Mouse (Mus musculus) heart, postnatal 14 days (tissue): ENCODE results near the gene Abcg3. TPM values are rescaled to one million over a fixed set of nuclear protein-coding genes. Genes with fewer than 3 reads are reported as not detected.
"Not testable (repeated sequence)": the region's sequence is repeated elsewhere in the genome, so short reads cannot be mapped to it uniquely, and the experiment has no call there.

Experiments
- DNase-seq, 2 experiments: peaks; one replicate each; pipeline ENCODE4 v3.0.0; 2021 to 2022
- intact Hi-C: fragments of 180-260 bp; cut with DNase I; formaldehyde crosslinking; loops from one replicate; pipeline ENCODE4 v1.15.1; 2025
- long read RNA-seq, 2 experiments: library from polyadenylated mRNA; stranded (forward); transcript quantifications; one replicate each; pipeline ENCODE4 v2.0.0; 2021
- total RNA-seq, 2 experiments: library from RNA; stranded (reverse); gene quantifications; 2 replicates each; pipeline ENCODE4 v1.2.3; 2021

The Abcg3 gene
- under 1 TPM; 0.33 to 0.88 TPM for total RNA-seq
- long read RNA-seq, experiment 1, partial matches to known transcripts, result 0 of 1 reads
- long read RNA-seq, experiment 1, other reads (novel, unspliced or antisense), result 0 of 1 reads
- long read RNA-seq, experiment 2, partial matches to known transcripts, result 0 of 1 reads
- long read RNA-seq, experiment 2, other reads (novel, unspliced or antisense), result 0 of 1 reads

GRCm38 (mm10) chr5:104982535-104982934 is at the start of gene Abcg3:
TSS of gene Abcg3 (minus strand) at chr5:104982718.
- intact Hi-C loops, result no loop called here
- no peak for DNase-seq

DNA sequence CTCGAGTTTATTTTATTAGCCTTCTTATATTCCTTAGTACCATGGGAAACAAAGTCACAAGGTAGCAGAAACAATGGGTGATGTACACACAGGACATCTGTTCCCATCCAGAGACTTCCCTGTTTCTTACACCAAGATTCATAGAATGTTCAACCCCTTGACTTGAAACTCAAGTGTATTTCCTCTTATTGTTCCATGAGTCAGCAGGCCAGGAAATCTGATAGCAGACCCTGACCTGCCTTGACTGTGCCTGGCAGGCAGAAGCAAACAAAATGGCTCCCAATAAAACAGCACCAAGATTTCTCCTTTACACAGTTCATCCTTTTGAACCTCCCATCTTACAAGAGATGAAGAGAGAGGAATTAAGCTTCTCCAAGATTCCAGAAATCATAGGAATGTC is 30.0 kb upstream of the Abcg3 start:
- intact Hi-C loops, result no loop called here
- DNase-seq, result no peak

DNA sequence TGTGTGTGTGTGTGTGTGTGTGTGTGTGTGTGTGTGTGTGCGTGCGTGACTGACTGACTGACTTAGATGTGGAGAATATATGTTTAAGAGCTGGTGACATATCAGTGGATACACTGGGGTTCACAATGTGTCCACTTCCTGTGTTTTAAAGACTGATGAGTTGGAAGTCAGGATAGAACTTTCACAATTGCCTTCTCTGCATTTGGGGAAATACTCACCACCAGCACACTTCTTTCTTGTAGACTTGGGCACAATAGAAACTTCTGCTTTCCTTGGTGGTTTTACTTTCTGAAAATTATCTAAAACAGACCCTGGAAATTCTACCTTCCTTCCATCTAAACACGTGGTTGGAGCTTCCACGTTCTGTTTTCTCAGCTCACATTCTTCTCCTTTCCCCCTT is 29.1 kb upstream of the Abcg3 start:
- intact Hi-C loops, result no loop called here
- no peak for DNase-seq

DNA sequence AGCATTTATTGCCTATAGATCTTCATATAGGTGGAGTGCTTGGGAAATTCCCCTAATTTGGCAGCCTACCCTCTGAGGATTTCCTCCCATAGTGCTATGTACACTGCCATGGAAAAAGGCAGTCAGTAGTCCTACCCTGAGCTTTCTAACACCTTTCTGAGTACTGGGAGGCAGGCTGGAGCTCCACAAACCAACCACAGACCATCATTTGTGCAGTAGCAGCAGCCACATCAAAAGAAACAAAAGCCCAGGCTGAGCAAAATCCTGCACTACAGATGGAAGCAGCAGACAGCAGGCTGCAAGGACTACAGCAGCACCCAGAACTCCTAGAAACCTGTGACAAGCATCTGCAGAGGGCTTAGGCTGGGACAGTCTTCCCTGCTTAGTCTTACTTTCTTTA is 27.9 kb upstream of the Abcg3 start:
- intact Hi-C loops, result no loop called here
- no peak for DNase-seq

DNA sequence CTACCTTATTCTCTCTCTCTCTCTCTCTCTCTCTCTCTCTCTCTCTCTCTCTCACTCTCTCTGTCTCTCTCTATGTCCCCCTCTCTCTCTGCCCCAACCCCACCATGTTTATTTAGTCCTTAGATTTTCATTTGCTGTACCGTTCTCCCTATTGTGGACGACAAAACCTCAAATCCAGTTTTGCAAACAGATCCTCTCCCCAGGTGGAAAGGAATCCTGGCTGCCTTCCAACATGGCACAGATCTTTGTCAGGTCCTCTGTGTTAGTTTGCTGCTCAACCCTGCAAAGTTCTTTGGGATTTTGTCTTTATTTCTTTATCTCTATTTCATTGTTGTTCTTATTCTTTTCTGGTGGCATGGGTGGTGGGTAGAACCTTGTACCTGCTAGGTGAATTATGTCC is 6.9 kb upstream of the Abcg3 start:
- intact Hi-C loops, result loop anchor here (5.0 kb wide), 1 partner anchor 168 kb away; no protein-coding TSS in a partner anchor
- DNase-seq, result no peak

GRCm38 (mm10) chr5:104988000-104988399 is 5.5 kb upstream of the Abcg3 start:
- DNase-seq, result peak; percentile 16 to 31
- intact Hi-C loops, result loop anchor here (5.0 kb wide), 1 partner anchor 169 kb away; no protein-coding TSS in a partner anchor

- DNase-seq, result peak; percentile 13 to 63
- intact Hi-C loops, result loop anchor here (1.0 to 5.0 kb wide), 2 partner anchors 171 to 336 kb away; no protein-coding TSS in a partner anchor
These were observed 4.2 kb upstream of the Abcg3 start for GRCm38 (mm10) chr5:104986706-104987105.

- DNase-seq, result no peak
- intact Hi-C loops, result no loop called here
These were observed 3.4 kb downstream of the Abcg3 start for GRCm38 (mm10) chr5:104979040-104979513.

GRCm38 (mm10) chr5:104958141-104958793 is 24.3 kb downstream of the Abcg3 start:
- intact Hi-C loops, result no loop called here
- DNase-seq, result no peak

GRCm38 (mm10) chr5:104955208-104955607 is 27.3 kb downstream of the Abcg3 start:
- no peak for DNase-seq
- intact Hi-C loops, result no loop called here

DNA sequence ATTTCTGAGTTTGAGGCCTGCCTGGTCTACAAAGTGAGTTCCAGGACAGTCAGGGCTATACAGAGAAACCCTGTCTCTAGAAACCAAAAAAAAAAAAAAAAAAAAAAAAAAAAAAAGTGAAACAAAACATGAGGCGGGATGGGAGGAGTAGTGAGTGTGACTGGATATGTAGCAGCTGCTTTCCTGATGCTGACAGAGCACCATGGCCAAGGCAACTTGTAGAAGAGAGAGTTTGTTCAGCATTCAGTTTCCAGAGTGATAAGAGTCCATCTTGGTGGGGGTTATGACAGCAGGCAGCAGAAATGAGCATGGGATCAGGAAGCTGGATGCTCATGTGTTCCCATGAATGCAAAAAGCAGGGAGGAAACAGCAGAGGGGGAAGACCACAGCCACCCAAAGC is 35.6 kb downstream of the Abcg3 start:
- intact Hi-C loops, result no loop called here
- DNase-seq, result no peak

GRCm38 (mm10) chr5:104934148-104934547 is 48.4 kb downstream of the Abcg3 start:
- no peak for DNase-seq
- intact Hi-C loops, result no loop called here

GRCm38 (mm10) chr5:104906556-104906955 is 76.0 kb downstream of the Abcg3 start:
- intact Hi-C loops, result loop anchor here (10.0 kb wide), 1 partner anchor 312 kb away; no protein-coding TSS in a partner anchor
- DNase-seq, result not testable (repeated sequence)

Other genes with a start within 250 kb of the Abcg3 start
- 1 to 10 TPM; 1.7 to 1.9 TPM for gene Zfp951, start 122.6 kb downstream of the Abcg3 start, total RNA-seq
- gene Gbp9, start 156.8 kb upstream of the Abcg3 start, total RNA-seq, result 10 to 100 TPM; 10.2 to 12.2 TPM
- 1 to 10 TPM in 1 of 2 experiments, under 1 TPM in 1; 0.10 to 1.3 TPM for gene Gbp8, start 156.8 kb upstream of the Abcg3 start, total RNA-seq
- 1 to 10 TPM; 6.5 to 7.0 TPM for gene Gbp4, start 156.9 kb upstream of the Abcg3 start, total RNA-seq